Mouse (Mus musculus): ENCODE measurements around the gene Crbn. TPM values are rescaled to one million over a fixed set of nuclear protein-coding genes. Genes with fewer than 3 reads are reported as not detected.

Gene Crbn
- polyA plus RNA-seq, 1 experiment: 25.1 TPM

- Histone ChIP-seq H3K36me3 (ENCODE audit: control insufficient read depth, insufficient read depth, low read length) (no peaks in the 10 kb centered on the region), H3K4me3 (ENCODE audit: control insufficient read depth, low read depth, low read length) (no peak overlapping the region), H3K27ac (ENCODE audit: control insufficient read depth, insufficient read depth, low read depth, low read length) (no peak overlapping the region), H3K4me1 (ENCODE audit: control insufficient read depth, insufficient read depth, low read length) (no peaks in the 10 kb centered on the region), H3K27me3 (ENCODE audit: control insufficient read depth, insufficient read depth, low read length) (no peaks in the 10 kb centered on the region)
- no peak for TF ChIP-seq CTCF (IDR thresholded peaks at IDR 0.05; ENCODE audit: control insufficient read depth, insufficient read depth, insufficient replicate concordance, low read depth, low read length)
- TF ChIP-seq POLR2A (IDR thresholded peaks at IDR 0.05; ENCODE audit: control insufficient read depth, low read depth, low read length): no peak
Measured at GRCm38 (mm10) chr6:106766774-106767173, 33.1 kb downstream of the Crbn start.

- no peak overlapping the region for H3K4me3 ChIP-seq (ENCODE audit: control insufficient read depth, low read depth, low read length)
- no peaks in the 10 kb centered on the region for H3K36me3 ChIP-seq (ENCODE audit: control insufficient read depth, insufficient read depth, low read length)
- H3K27ac ChIP-seq (ENCODE audit: control insufficient read depth, insufficient read depth, low read depth, low read length): no peak overlapping the region
- TF ChIP-seq POLR2A (IDR thresholded peaks at IDR 0.05; ENCODE audit: control insufficient read depth, low read depth, low read length) (no peak), CTCF (IDR thresholded peaks at IDR 0.05; ENCODE audit: control insufficient read depth, insufficient read depth, insufficient replicate concordance, low read depth, low read length) (no peak)
- H3K27me3 ChIP-seq (ENCODE audit: control insufficient read depth, insufficient read depth, low read length): no peaks in the 10 kb centered on the region
- no peaks in the 10 kb centered on the region for H3K4me1 ChIP-seq (ENCODE audit: control insufficient read depth, insufficient read depth, low read length)
Measured at GRCm38 (mm10) chr6:106765892-106766291, 34.0 kb downstream of the Crbn start.

- H3K4me1 ChIP-seq (ENCODE audit: control insufficient read depth, insufficient read depth, low read length): no peaks in the 10 kb centered on the region
- no peaks in the 10 kb centered on the region for H3K27me3 ChIP-seq (ENCODE audit: control insufficient read depth, insufficient read depth, low read length)
- no peaks in the 10 kb centered on the region for H3K36me3 ChIP-seq (ENCODE audit: control insufficient read depth, insufficient read depth, low read length)
- TF ChIP-seq CTCF (IDR thresholded peaks at IDR 0.05; ENCODE audit: control insufficient read depth, insufficient read depth, insufficient replicate concordance, low read depth, low read length) (no peak), POLR2A (IDR thresholded peaks at IDR 0.05; ENCODE audit: control insufficient read depth, low read depth, low read length) (no peak)
- H3K27ac ChIP-seq (ENCODE audit: control insufficient read depth, insufficient read depth, low read depth, low read length): no peak overlapping the region
- H3K4me3 ChIP-seq (ENCODE audit: control insufficient read depth, low read depth, low read length): no peak overlapping the region
Measured at GRCm38 (mm10) chr6:106761486-106761885, 38.4 kb downstream of the Crbn start.

GRCm38 (mm10) chr6:106760473-106761218 lies 39.2 kb downstream of the Crbn start:
- Histone ChIP-seq H3K4me1 (ENCODE audit: control insufficient read depth, insufficient read depth, low read length) (no peaks in the 10 kb centered on the region), H3K27me3 (ENCODE audit: control insufficient read depth, insufficient read depth, low read length) (no peaks in the 10 kb centered on the region), H3K36me3 (ENCODE audit: control insufficient read depth, insufficient read depth, low read length) (no peaks in the 10 kb centered on the region), H3K4me3 (ENCODE audit: control insufficient read depth, low read depth, low read length) (no peak overlapping the region), H3K27ac (ENCODE audit: control insufficient read depth, insufficient read depth, low read depth, low read length) (no peak overlapping the region)
- TF ChIP-seq POLR2A (IDR thresholded peaks at IDR 0.05; ENCODE audit: control insufficient read depth, low read depth, low read length) (no peak), CTCF (IDR thresholded peaks at IDR 0.05; ENCODE audit: control insufficient read depth, insufficient read depth, insufficient replicate concordance, low read depth, low read length) (no peak)

GRCm38 (mm10) chr6:106758299-106758698 lies 41.6 kb downstream of the Crbn start:
- Histone ChIP-seq H3K27me3 (ENCODE audit: control insufficient read depth, insufficient read depth, low read length) (no peaks in the 10 kb centered on the region), H3K4me1 (ENCODE audit: control insufficient read depth, insufficient read depth, low read length) (no peaks in the 10 kb centered on the region), H3K27ac (ENCODE audit: control insufficient read depth, insufficient read depth, low read depth, low read length) (no peak overlapping the region), H3K4me3 (ENCODE audit: control insufficient read depth, low read depth, low read length) (no peak overlapping the region), H3K36me3 (ENCODE audit: control insufficient read depth, insufficient read depth, low read length) (no peaks in the 10 kb centered on the region)
- TF ChIP-seq CTCF (IDR thresholded peaks at IDR 0.05; ENCODE audit: control insufficient read depth, insufficient read depth, insufficient replicate concordance, low read depth, low read length): no peak

- no peak overlapping the region for H3K27ac ChIP-seq (ENCODE audit: control insufficient read depth, insufficient read depth, low read depth, low read length)
- no peaks in the 10 kb centered on the region for H3K4me1 ChIP-seq (ENCODE audit: control insufficient read depth, insufficient read depth, low read length)
- H3K27me3 ChIP-seq (ENCODE audit: control insufficient read depth, insufficient read depth, low read length): no peaks in the 10 kb centered on the region
- H3K4me3 ChIP-seq (ENCODE audit: control insufficient read depth, low read depth, low read length): no peak overlapping the region
- TF ChIP-seq CTCF (IDR thresholded peaks at IDR 0.05; ENCODE audit: control insufficient read depth, insufficient read depth, insufficient replicate concordance, low read depth, low read length): no peak
- TF ChIP-seq POLR2A (IDR thresholded peaks at IDR 0.05; ENCODE audit: control insufficient read depth, low read depth, low read length): no peak
- no peaks in the 10 kb centered on the region for H3K36me3 ChIP-seq (ENCODE audit: control insufficient read depth, insufficient read depth, low read length)
Measured at GRCm38 (mm10) chr6:106750291-106750690, 49.6 kb downstream of the Crbn start.

GRCm38 (mm10) chr6:106748887-106749388 lies 50.9 kb downstream of the Crbn start, which contains the start of gene Il5ra:
Gene Il5ra (minus strand): TSS chr6:106749037.
- Histone ChIP-seq H3K27me3 (ENCODE audit: control insufficient read depth, insufficient read depth, low read length) (no peaks in the 10 kb centered on the region), H3K4me3 (ENCODE audit: control insufficient read depth, low read depth, low read length) (no peak within 1 kb of the TSS), H3K36me3 (ENCODE audit: control insufficient read depth, insufficient read depth, low read length) (no peaks in the 10 kb centered on the region), H3K27ac (ENCODE audit: control insufficient read depth, insufficient read depth, low read depth, low read length) (no peak within 1 kb of the TSS), H3K4me1 (ENCODE audit: control insufficient read depth, insufficient read depth, low read length) (no peaks in the 10 kb centered on the region)
- TF ChIP-seq POLR2A (IDR thresholded peaks at IDR 0.05; ENCODE audit: control insufficient read depth, low read depth, low read length): no peak
- TF ChIP-seq CTCF (IDR thresholded peaks at IDR 0.05; ENCODE audit: control insufficient read depth, insufficient read depth, insufficient replicate concordance, low read depth, low read length): no peak
